Mouse (Mus musculus) right cerebral cortex, adult 2 months (tissue): ENCODE measurements around the gene St3gal4.

Source experiments
- DNase-seq, 2 experiments: peaks; one replicate each; pipeline ENCODE4 v3.0.0; 2021 to 2022; ENCODE audit warnings: low spot score in 2 of 2

The St3gal4 gene

GRCm38 (mm10) chr9:35128995-35129418, 9.9 kb upstream of the St3gal4 start:
- DNase-seq: no peak

GRCm38 (mm10) chr9:35128564-35128963, 9.5 kb upstream of the St3gal4 start:
- DNase-seq: no peak

- no peak for DNase-seq
Observed at GRCm38 (mm10) chr9:35127561-35127960, 8.5 kb upstream of the St3gal4 start.

- no peak for DNase-seq
Observed at GRCm38 (mm10) chr9:35127147-35127546, 8.1 kb upstream of the St3gal4 start.

GRCm38 (mm10) chr9:35124678-35124955, 5.5 kb upstream of the St3gal4 start:
- DNase-seq: no peak

- DNase-seq: no peak
Observed at GRCm38 (mm10) chr9:35123804-35124677, 5.0 kb upstream of the St3gal4 start.

GRCm38 (mm10) chr9:35123456-35123803, 4.4 kb upstream of the St3gal4 start:
- DNase-seq: no peak

GRCm38 (mm10) chr9:35122551-35123266, 3.6 kb upstream of the St3gal4 start:
- DNase-seq: no peak

GRCm38 (mm10) chr9:35118563-35118962, 505 bp downstream of the St3gal4 start:
- no peak for DNase-seq

GRCm38 (mm10) chr9:35117384-35118295, 1.4 kb downstream of the St3gal4 start:
- DNase-seq: no peak

GRCm38 (mm10) chr9:35116391-35117381, 2.4 kb downstream of the St3gal4 start:
- DNase-seq: peak; percentile 67 to 68

GRCm38 (mm10) chr9:35115804-35116203, 3.3 kb downstream of the St3gal4 start:
- no peak for DNase-seq

GRCm38 (mm10) chr9:35115299-35115698, 3.8 kb downstream of the St3gal4 start:
- no peak for DNase-seq

GRCm38 (mm10) chr9:35114234-35114633, 4.8 kb downstream of the St3gal4 start:
- no peak for DNase-seq

GRCm38 (mm10) chr9:35111941-35112595, 7.0 kb downstream of the St3gal4 start:
- no peak for DNase-seq

- DNase-seq: no peak
Observed at GRCm38 (mm10) chr9:35111446-35111845, 7.6 kb downstream of the St3gal4 start.

GRCm38 (mm10) chr9:35110567-35110966, 8.5 kb downstream of the St3gal4 start:
- no peak for DNase-seq

- DNase-seq: no peak
Observed at GRCm38 (mm10) chr9:35110051-35110450, 9.0 kb downstream of the St3gal4 start.

GRCm38 (mm10) chr9:35108916-35109315, 10.2 kb downstream of the St3gal4 start:
- DNase-seq: peak; percentile 59 to 61

- no peak for DNase-seq
Observed at GRCm38 (mm10) chr9:35108066-35108465, 11.0 kb downstream of the St3gal4 start.
